Mouse (Mus musculus) regulatory T cell (primary cell): Measurements from ENCODE around the gene Sipa1l2.

ENCODE experiments used
- in situ Hi-C: fragments of 300-600 bp; cut with MboI, MseI; formaldehyde crosslinking; loops from one replicate; pipeline ENCODE4 v1.15.1; 2025; ENCODE audit warnings: high pct_unique_total_duplicates

The Sipa1l2 gene

GRCm38 (mm10) chr8:125580426-125580825 is 10.8 kb upstream of the Sipa1l2 start:
- in situ Hi-C loops, result no loop called here

GRCm38 (mm10) chr8:125576127-125576526 is 6.5 kb upstream of the Sipa1l2 start:
- in situ Hi-C loops, result loop anchor here (5.0 kb wide), 2 partner anchors 291 to 394 kb away; no protein-coding TSS in a partner anchor

- in situ Hi-C loops, result no loop called here
Measured at GRCm38 (mm10) chr8:125574280-125574679, 4.7 kb upstream of the Sipa1l2 start.

GRCm38 (mm10) chr8:125572246-125572645 is 2.6 kb upstream of the Sipa1l2 start:
- in situ Hi-C loops, result no loop called here

- in situ Hi-C loops, result no loop called here
Measured at GRCm38 (mm10) chr8:125570835-125571465, 1.3 kb upstream of the Sipa1l2 start.

GRCm38 (mm10) chr8:125570389-125570788 is 781 bp upstream of the Sipa1l2 start:
- in situ Hi-C loops, result no loop called here

- in situ Hi-C loops, result loop anchor here (5.0 kb wide), 1 partner anchor 278 kb away; no protein-coding TSS in a partner anchor
Measured at GRCm38 (mm10) chr8:125568851-125569532, 616 bp downstream of the Sipa1l2 start.

- in situ Hi-C loops, result loop anchor here (5.0 kb wide), 1 partner anchor 279 kb away; no protein-coding TSS in a partner anchor
Measured at GRCm38 (mm10) chr8:125568421-125568850, 1.2 kb downstream of the Sipa1l2 start.

- in situ Hi-C loops, result loop anchor here (5.0 kb wide), 1 partner anchor 280 kb away; no protein-coding TSS in a partner anchor
Measured at GRCm38 (mm10) chr8:125567569-125567968, 2.0 kb downstream of the Sipa1l2 start.

- in situ Hi-C loops, result no loop called here
Measured at GRCm38 (mm10) chr8:125562878-125563277, 6.7 kb downstream of the Sipa1l2 start.

GRCm38 (mm10) chr8:125560825-125561490 is 8.7 kb downstream of the Sipa1l2 start:
- in situ Hi-C loops, result no loop called here

GRCm38 (mm10) chr8:125559066-125559653 is 10.4 kb downstream of the Sipa1l2 start:
- in situ Hi-C loops, result loop anchor here (5.0 kb wide), 1 partner anchor 282 kb away; no protein-coding TSS in a partner anchor

- in situ Hi-C loops, result loop anchor here (5.0 kb wide), 1 partner anchor 281 kb away; no protein-coding TSS in a partner anchor
Measured at GRCm38 (mm10) chr8:125558109-125559065, 11.2 kb downstream of the Sipa1l2 start.

GRCm38 (mm10) chr8:125557391-125558108 is 12.1 kb downstream of the Sipa1l2 start:
- in situ Hi-C loops, result loop anchor here (5.0 kb wide), 1 partner anchor 280 kb away; no protein-coding TSS in a partner anchor

- in situ Hi-C loops, result loop anchor here (5.0 kb wide), 1 partner anchor 279 kb away; no protein-coding TSS in a partner anchor
Measured at GRCm38 (mm10) chr8:125556706-125557105, 12.9 kb downstream of the Sipa1l2 start.

GRCm38 (mm10) chr8:125550567-125550966 is 19.0 kb downstream of the Sipa1l2 start:
- in situ Hi-C loops, result no loop called here

- in situ Hi-C loops, result no loop called here
Measured at GRCm38 (mm10) chr8:125547296-125547695, 22.3 kb downstream of the Sipa1l2 start.

GRCm38 (mm10) chr8:125545866-125546265 is 23.7 kb downstream of the Sipa1l2 start:
- in situ Hi-C loops, result no loop called here

- in situ Hi-C loops, result no loop called here
Measured at GRCm38 (mm10) chr8:125542893-125543613, 26.6 kb downstream of the Sipa1l2 start.
